Mouse (Mus musculus): ENCODE data around the gene Ehbp1. TPM values are rescaled to one million over a fixed set of nuclear protein-coding genes. Genes with fewer than 3 reads are reported as not detected.

The Ehbp1 gene
- polyA plus RNA-seq, 1 experiment: 3.8 TPM

- H3K4me3 ChIP-seq (ENCODE audit: insufficient read depth, low read depth, low read length): no peak overlapping the region
- H3K4me1 ChIP-seq (ENCODE audit: control insufficient read depth, insufficient read depth, insufficient read length, low read length): no peaks in the 10 kb centered on the region
- H3K27ac ChIP-seq (replicated peaks; ENCODE audit: low read depth, low read length): no peak overlapping the region
Observed at GRCm38 (mm10) chr11:22118853-22119252, 223.2 kb downstream of the Ehbp1 start.

- Histone ChIP-seq H3K4me3 (ENCODE audit: insufficient read depth, low read depth, low read length) (no peak overlapping the region), H3K4me1 (ENCODE audit: control insufficient read depth, insufficient read depth, insufficient read length, low read length) (no peaks in the 10 kb centered on the region), H3K27ac (replicated peaks; ENCODE audit: low read depth, low read length) (no peak overlapping the region)
Observed at GRCm38 (mm10) chr11:22112161-22112560, 229.9 kb downstream of the Ehbp1 start.

- H3K27ac ChIP-seq (replicated peaks; ENCODE audit: low read depth, low read length): no peak overlapping the region
- no peaks in the 10 kb centered on the region for H3K4me1 ChIP-seq (ENCODE audit: control insufficient read depth, insufficient read depth, insufficient read length, low read length)
- H3K4me3 ChIP-seq (ENCODE audit: insufficient read depth, low read depth, low read length): no peak overlapping the region
Observed at GRCm38 (mm10) chr11:22089346-22089745, 252.7 kb downstream of the Ehbp1 start.

- Histone ChIP-seq H3K27ac (replicated peaks; ENCODE audit: low read depth, low read length) (no peak overlapping the region), H3K4me3 (ENCODE audit: insufficient read depth, low read depth, low read length) (no peak overlapping the region), H3K4me1 (ENCODE audit: control insufficient read depth, insufficient read depth, insufficient read length, low read length) (no peaks in the 10 kb centered on the region)
Observed at GRCm38 (mm10) chr11:22063352-22063751, 278.7 kb downstream of the Ehbp1 start.

- Histone ChIP-seq H3K27ac (replicated peaks; ENCODE audit: low read depth, low read length) (no peak overlapping the region), H3K4me3 (ENCODE audit: insufficient read depth, low read depth, low read length) (no peak overlapping the region), H3K4me1 (ENCODE audit: control insufficient read depth, insufficient read depth, insufficient read length, low read length) (no peaks in the 10 kb centered on the region)
Observed at GRCm38 (mm10) chr11:22061660-22062059, 280.4 kb downstream of the Ehbp1 start.

GRCm38 (mm10) chr11:22057538-22057937 is 284.6 kb downstream of the Ehbp1 start:
- no peaks in the 10 kb centered on the region for H3K4me1 ChIP-seq (ENCODE audit: control insufficient read depth, insufficient read depth, insufficient read length, low read length)
- no peak overlapping the region for H3K27ac ChIP-seq (replicated peaks; ENCODE audit: low read depth, low read length)
- H3K4me3 ChIP-seq (ENCODE audit: insufficient read depth, low read depth, low read length): no peak overlapping the region

- Histone ChIP-seq H3K4me1 (ENCODE audit: control insufficient read depth, insufficient read depth, insufficient read length, low read length) (no peaks in the 10 kb centered on the region), H3K4me3 (ENCODE audit: insufficient read depth, low read depth, low read length) (no peak overlapping the region), H3K27ac (replicated peaks; ENCODE audit: low read depth, low read length) (no peak overlapping the region)
Observed at GRCm38 (mm10) chr11:22055908-22056307, 286.2 kb downstream of the Ehbp1 start.

GRCm38 (mm10) chr11:22053034-22053668 is 288.9 kb downstream of the Ehbp1 start:
- no peaks in the 10 kb centered on the region for H3K4me1 ChIP-seq (ENCODE audit: control insufficient read depth, insufficient read depth, insufficient read length, low read length)
- no peak overlapping the region for H3K27ac ChIP-seq (replicated peaks; ENCODE audit: low read depth, low read length)
- H3K4me3 ChIP-seq (ENCODE audit: insufficient read depth, low read depth, low read length): no peak overlapping the region

GRCm38 (mm10) chr11:22050864-22051263 is 291.2 kb downstream of the Ehbp1 start:
- H3K27ac ChIP-seq (replicated peaks; ENCODE audit: low read depth, low read length): no peak overlapping the region
- no peaks in the 10 kb centered on the region for H3K4me1 ChIP-seq (ENCODE audit: control insufficient read depth, insufficient read depth, insufficient read length, low read length)
- H3K4me3 ChIP-seq (ENCODE audit: insufficient read depth, low read depth, low read length): no peak overlapping the region

GRCm38 (mm10) chr11:22039854-22040426 is 302.2 kb downstream of the Ehbp1 start:
- Histone ChIP-seq H3K4me1 (ENCODE audit: control insufficient read depth, insufficient read depth, insufficient read length, low read length) (no peaks in the 10 kb centered on the region), H3K4me3 (ENCODE audit: insufficient read depth, low read depth, low read length) (no peak overlapping the region), H3K27ac (replicated peaks; ENCODE audit: low read depth, low read length) (no peak overlapping the region)

GRCm38 (mm10) chr11:22034564-22035105 is 307.5 kb downstream of the Ehbp1 start:
- Histone ChIP-seq H3K27ac (replicated peaks; ENCODE audit: low read depth, low read length) (no peak overlapping the region), H3K4me3 (ENCODE audit: insufficient read depth, low read depth, low read length) (no peak overlapping the region), H3K4me1 (ENCODE audit: control insufficient read depth, insufficient read depth, insufficient read length, low read length) (no peaks in the 10 kb centered on the region)

- Histone ChIP-seq H3K27ac (replicated peaks; ENCODE audit: low read depth, low read length) (no peak overlapping the region), H3K4me1 (ENCODE audit: control insufficient read depth, insufficient read depth, insufficient read length, low read length) (no peaks in the 10 kb centered on the region), H3K4me3 (ENCODE audit: insufficient read depth, low read depth, low read length) (no peak overlapping the region)
Observed at GRCm38 (mm10) chr11:22033582-22033981, 308.5 kb downstream of the Ehbp1 start.

GRCm38 (mm10) chr11:22020602-22021001 is 321.5 kb downstream of the Ehbp1 start:
- no peak overlapping the region for H3K27ac ChIP-seq (replicated peaks; ENCODE audit: low read depth, low read length)
- H3K4me3 ChIP-seq (ENCODE audit: insufficient read depth, low read depth, low read length): no peak overlapping the region
- H3K4me1 ChIP-seq (ENCODE audit: control insufficient read depth, insufficient read depth, insufficient read length, low read length): no peaks in the 10 kb centered on the region

GRCm38 (mm10) chr11:22017444-22017843 is 324.6 kb downstream of the Ehbp1 start:
- no peak overlapping the region for H3K27ac ChIP-seq (replicated peaks; ENCODE audit: low read depth, low read length)
- no peaks in the 10 kb centered on the region for H3K4me1 ChIP-seq (ENCODE audit: control insufficient read depth, insufficient read depth, insufficient read length, low read length)
- H3K4me3 ChIP-seq (ENCODE audit: insufficient read depth, low read depth, low read length): no peak overlapping the region

- no peak overlapping the region for H3K27ac ChIP-seq (replicated peaks; ENCODE audit: low read depth, low read length)
- H3K4me1 ChIP-seq (ENCODE audit: control insufficient read depth, insufficient read depth, insufficient read length, low read length): no peaks in the 10 kb centered on the region
- H3K4me3 ChIP-seq (ENCODE audit: insufficient read depth, low read depth, low read length): no peak overlapping the region
Observed at GRCm38 (mm10) chr11:22016341-22016740, 325.8 kb downstream of the Ehbp1 start.

- no peaks in the 10 kb centered on the region for H3K4me1 ChIP-seq (ENCODE audit: control insufficient read depth, insufficient read depth, insufficient read length, low read length)
- no peak overlapping the region for H3K27ac ChIP-seq (replicated peaks; ENCODE audit: low read depth, low read length)
- no peak overlapping the region for H3K4me3 ChIP-seq (ENCODE audit: insufficient read depth, low read depth, low read length)
Observed at GRCm38 (mm10) chr11:22008817-22009216, 333.3 kb downstream of the Ehbp1 start.
